Comparison of ENCODE assay signal across 8 mouse cellular contexts in genomic region chr9:118881281-118881945, GRCm38 (mm10). TPM values are rescaled to one million over a fixed set of nuclear protein-coding genes. Genes with fewer than 3 reads are reported as not detected.
DNase-seq lines count a peak whose midpoint lies in the region; ATAC-seq and TF ChIP-seq lines count a peak whose summit lies in the region.

No protein-coding gene starts in this region.

- no peak overlapping the region for H3K27ac ChIP-seq in hindbrain, postnatal 0 days
- no peak overlapping the region for H3K27ac ChIP-seq in hindbrain, embryonic 11.5 days (ENCODE audit: low read depth, low read length)
- no peak overlapping the region for H3K27ac ChIP-seq in ES-E14 (ENCODE audit: insufficient read depth, low read depth, low read length, poor library complexity, severe bottlenecking)

- no peak for ATAC-seq in hindbrain, postnatal 0 days
- ATAC-seq in hindbrain, embryonic 11.5 days (ENCODE audit: low FRiP score) = no peak
- ATAC-seq in megakaryocyte-erythroid progenitor cell, adult 5-6 weeks (replicated peaks; ENCODE audit: low FRiP score, low TSS enrichment, poor library complexity, severe bottlenecking) = peak; percentile 77

- H3K9ac ChIP-seq in hindbrain, postnatal 0 days (replicated peaks; ENCODE audit: low read length) = no peak overlapping the region
- H3K9ac ChIP-seq in hindbrain, embryonic 11.5 days (ENCODE audit: low read depth, low read length) = no peak overlapping the region
- H3K9ac ChIP-seq in ES-E14 (ENCODE audit: insufficient read depth, low read depth, low read length, poor library complexity, severe bottlenecking) = no peak overlapping the region

- WGBS in hindbrain, postnatal 0 days = 75% methylated on average over 7 of the region's 7 CpGs
- 75% methylated on average over 7 of the region's 7 CpGs for WGBS in hindbrain, embryonic 11.5 days

- H3K9me3 ChIP-seq in hindbrain, postnatal 0 days (ENCODE audit: low read length) = no peaks in the 10 kb centered on the region
- H3K9me3 ChIP-seq in hindbrain, embryonic 11.5 days (ENCODE audit: control insufficient read depth, low read length) = no peaks in the 10 kb centered on the region
- no peaks in the 10 kb centered on the region for H3K9me3 ChIP-seq in ES-E14 (ENCODE audit: control insufficient read depth, insufficient read depth, low read depth, low read length)

- no peaks in the 10 kb centered on the region for H3K36me3 ChIP-seq in hindbrain, postnatal 0 days (ENCODE audit: insufficient read depth, low read length)
- no peaks in the 10 kb centered on the region for H3K36me3 ChIP-seq in hindbrain, embryonic 11.5 days (ENCODE audit: control insufficient read depth, insufficient read depth, low read length)
- no peaks in the 10 kb centered on the region for H3K36me3 ChIP-seq in ES-E14 (ENCODE audit: control insufficient read depth, insufficient read depth, low read length, poor library complexity, severe bottlenecking)

- DNase-seq in hindbrain, postnatal 0 days (ENCODE audit: low spot score) = no peak
- DNase-seq in hindbrain, embryonic 11.5 days (ENCODE audit: low spot score) = no peak
- DNase-seq in ES-E14 (ENCODE audit: low read depth, low spot score) = no peak
- peak; percentile 52 to 55 for DNase-seq in cerebellum, postnatal 10 days
- no peak for DNase-seq in urinary bladder, adult 2 months (ENCODE audit: low spot score)
- no peak for DNase-seq in testis, postnatal 10 days (ENCODE audit: low spot score)
- no peak for DNase-seq in heart, adult 18-20 months

- no peak overlapping the region for H3K4me2 ChIP-seq in hindbrain, postnatal 0 days (ENCODE audit: low read depth, low read length)
- H3K4me2 ChIP-seq in hindbrain, embryonic 11.5 days (replicated peaks; ENCODE audit: low read depth, low read length) = no peak overlapping the region

- in situ Hi-C loops in ES-E14 (cut with MboI; ENCODE audit: low sequenced_read_pairs in 2 of 2, unreplicated experiment in 2 of 2) = no loop called here

- no peak overlapping the region for H3K4me3 ChIP-seq in hindbrain, postnatal 0 days (ENCODE audit: low read length)
- no peak overlapping the region for H3K4me3 ChIP-seq in hindbrain, embryonic 11.5 days (ENCODE audit: low read depth, low read length)
- H3K4me3 ChIP-seq in ES-E14 (ENCODE audit: insufficient read depth in 1 of 2, low read depth in 1 of 2, low read length in 2 of 2, poor library complexity in 1 of 2, severe bottlenecking in 1 of 2) = no peak overlapping the region

- no peaks in the 10 kb centered on the region for H3K4me1 ChIP-seq in hindbrain, postnatal 0 days (ENCODE audit: insufficient read depth, low read length)
- no peaks in the 10 kb centered on the region for H3K4me1 ChIP-seq in hindbrain, embryonic 11.5 days (replicated peaks; ENCODE audit: control insufficient read depth, insufficient read depth, low read length)
- H3K4me1 ChIP-seq in ES-E14 (ENCODE audit: control insufficient read depth in 2 of 2, insufficient read depth in 2 of 2, low read length in 2 of 2, poor library complexity in 1 of 2) = no peaks in the 10 kb centered on the region

- no peaks in the 10 kb centered on the region for H3K27me3 ChIP-seq in hindbrain, postnatal 0 days (ENCODE audit: insufficient read depth, low read length)
- H3K27me3 ChIP-seq in hindbrain, embryonic 11.5 days (ENCODE audit: control insufficient read depth, insufficient read depth, low read length) = no peaks in the 10 kb centered on the region

- peak; percentile 47 for TF ChIP-seq CTCF in hindbrain, postnatal 0 days (IDR thresholded peaks at IDR 0.05; ENCODE audit: low read depth)

TF ChIP-seq in ES-E14, 5 proteins besides CTCF, POLR2A, EP300 and RAD21:
- TF ChIP-seq MAFK (IDR thresholded peaks at IDR 0.05; ENCODE audit: insufficient read depth, low read depth, low read length) (0 out of 2 replicates have a peak, but pooled peaks have one; percentile 5), HCFC1 (IDR thresholded peaks at IDR 0.05; ENCODE audit: borderline replicate concordance, insufficient read depth, low read length) (no peak), CHD2 (IDR thresholded peaks at IDR 0.05; ENCODE audit: low read depth, low read length) (no peak), ZNF384 (IDR thresholded peaks at IDR 0.05; ENCODE audit: low read depth, low read length) (no peak), ZC3H11A (IDR thresholded peaks at IDR 0.05; ENCODE audit: borderline replicate concordance, low read depth, low read length) (no peak)

RNA-seq across cellular contexts. Expression of gene Ctdspl, which starts 44.8 kb away (rescaled TPM):
- total RNA-seq in hindbrain, postnatal 0 days (2014; rRNA removed) = 7.6 and 8.4 TPM in 2 replicates
- polyA plus RNA-seq in hindbrain, postnatal 0 days (2015; fragmentation: Nextera tagmentation; extraction: Ambion mirVana) = 5.5 and 7.0 TPM in 2 replicates
- polyA plus RNA-seq in hindbrain, embryonic 11.5 days (2014; fragmentation: Nextera tagmentation; extraction: Ambion mirVana) = 8.1 TPM in 2 replicates
- total RNA-seq in ES-E14 (2012; rRNA removed) = 2.9 and 3.3 TPM in 2 replicates
- 7.2 and 14.6 TPM in 2 replicates for total RNA-seq in megakaryocyte-erythroid progenitor cell, adult 5-6 weeks (2014; fragmentation: Nextera tagmentation)
- 3.1 and 3.8 TPM in 2 replicates for total RNA-seq in megakaryocyte-erythroid progenitor cell, adult 5-6 weeks (2017)
- 24.4 and 27.7 TPM in 2 replicates for polyA plus RNA-seq in urinary bladder, adult 2 months (2012; rRNA removed)
- total RNA-seq in heart, adult 18-20 months (2021) = 10 to 100 TPM; 10.6 to 12.8 TPM

Comparison
In these comparisons a context has a peak if more than half of its experiments do, and no peak if none do; other contexts are left out.
1. DNase-seq: peak in cerebellum, postnatal 10 days (2 of 2); none in hindbrain, postnatal 0 days (single experiment), hindbrain, embryonic 11.5 days (single experiment), ES-E14 (single experiment), urinary bladder, adult 2 months (single experiment), testis, postnatal 10 days (single experiment) and heart, adult 18-20 months (0 of 2).